Mouse (Mus musculus) cerebellum, adult 2 months (tissue): ENCODE measurements around the gene Zg16.

ENCODE experiments used
- CTCF ChIP-seq: fragments of 200-500 bp; IDR thresholded peaks from 2 replicates; pipeline ENCODE4 v1.5.1; 2011; ENCODE audit warnings: low read depth, mild to moderate bottlenecking, control low read depth, low read length, moderate library complexity, borderline replicate concordance; ENCODE audit not compliant: insufficient read depth
- POLR2A ChIP-seq: fragments of 200-500 bp; IDR thresholded peaks from 2 replicates; pipeline ENCODE4 v1.6.1; 2011; ENCODE audit warnings: low read length, control low read depth, borderline replicate concordance; ENCODE audit not compliant: insufficient read depth

DNA sequence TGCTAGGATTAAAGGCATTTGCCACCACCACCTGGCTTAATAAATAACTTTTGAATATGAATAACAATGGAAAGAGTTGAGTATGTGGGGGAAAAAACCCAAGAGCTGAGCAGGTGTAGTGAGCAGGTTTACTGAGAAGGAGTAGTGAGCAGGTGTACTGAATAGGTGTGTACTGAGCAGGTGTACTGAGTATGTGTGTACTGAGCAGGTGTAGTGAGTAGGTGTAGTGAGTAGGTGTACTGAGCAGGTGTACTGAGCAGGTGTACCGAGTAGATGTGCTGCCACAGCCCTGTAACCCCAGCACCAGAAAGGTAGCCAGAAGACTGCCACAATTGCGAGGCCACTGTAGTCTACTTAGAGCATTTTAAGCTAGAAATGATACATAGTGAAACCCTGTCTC, 2.3 kb downstream of the Zg16 start:
- no peak for TF ChIP-seq CTCF
- TF ChIP-seq POLR2A: no peak
